Mouse (Mus musculus) forebrain, postnatal 0 days (tissue): Measurements from ENCODE around the gene Numb. TPM values are rescaled to one million over a fixed set of nuclear protein-coding genes. Genes with fewer than 3 reads are reported as not detected.

Experiments used
- ATAC-seq: fragments of 200-750 bp; cut with Nextera tagmentation; 2 replicates; pipeline ENCODE4 v1.8.0; 2017; ENCODE audit warnings: mild to moderate bottlenecking, moderate library complexity
- DNase-seq: peaks from one replicate; pipeline ENCODE4 v3.0.0-alpha.2; 2015
- H3K27ac ChIP-seq: fragments of 300-500 bp; sonication (generic); 2 replicates; pipeline ENCODE4 v1.5.1; 2014; ENCODE audit warnings: low read depth, mild to moderate bottlenecking, antibody characterized with exemption, low read length, moderate library complexity, mixed read lengths
- H3K27me3 ChIP-seq: fragments of 300-500 bp; sonication (generic); 2 replicates; pipeline ENCODE4 v1.6.1; 2014; ENCODE audit warnings: mild to moderate bottlenecking, low read length, mixed read lengths; ENCODE audit not compliant: insufficient read depth
- H3K36me3 ChIP-seq: fragments of 300-500 bp; sonication (generic); 2 replicates; pipeline ENCODE4 v1.6.1; 2014; ENCODE audit warnings: mild to moderate bottlenecking, moderate library complexity; ENCODE audit not compliant: insufficient read depth
- H3K4me1 ChIP-seq: fragments of 300-500 bp; sonication (generic); 2 replicates; pipeline ENCODE4 v1.6.1; 2014; ENCODE audit warnings: antibody characterized with exemption; ENCODE audit not compliant: insufficient read depth
- H3K4me2 ChIP-seq: fragments of 300-500 bp; sonication (generic); 2 replicates; pipeline ENCODE4 v1.6.1; 2014; ENCODE audit warnings: low read depth, mild to moderate bottlenecking, moderate library complexity
- H3K4me3 ChIP-seq: fragments of 300-500 bp; sonication (generic); 2 replicates; pipeline ENCODE4 v1.5.1; 2014; ENCODE audit warnings: low read depth, low read length, mixed read lengths
- H3K9ac ChIP-seq: fragments of 300-500 bp; sonication (generic); 2 replicates; pipeline ENCODE4 v1.6.1; 2014; ENCODE audit warnings: mild to moderate bottlenecking
- H3K9me3 ChIP-seq: fragments of 300-500 bp; sonication (generic); 2 replicates; pipeline ENCODE4 v1.6.1; 2016; ENCODE audit warnings: low read length
- CTCF ChIP-seq: sonication (generic); IDR thresholded peaks from 2 replicates; pipeline ENCODE4 v1.5.1; 2016; ENCODE audit warnings: antibody characterized with exemption, control low read depth, low read depth
- WGBS: fragments of 180-500 bp; shearing (Covaris S2); extraction: QIAGEN DNeasy Blood & Tissue Kit; methylation state at CpG from one replicate; pipeline ENCODE4 v1.1.7; 2014; 5-methylcytosine and 5-hydroxymethylcytosine counted together
- polyA plus RNA-seq: library from polyadenylated mRNA; unstranded; fragments of >200 nt; fragmentation: Nextera tagmentation; extraction: Ambion mirVana; gene quantifications from 2 replicates; pipeline ENCODE4 v1.2.1, GENCODE M21; 2015
- total RNA-seq: library from RNA; depleted of rRNA; stranded (reverse); fragments of >200 nt; gene quantifications from 2 replicates; pipeline ENCODE4 v1.2.3, GENCODE M21; 2014

The Numb gene
- total and polyA plus RNA-seq, 2 experiments from 2014 or later, result 9.0 to 12.4 TPM

DNA sequence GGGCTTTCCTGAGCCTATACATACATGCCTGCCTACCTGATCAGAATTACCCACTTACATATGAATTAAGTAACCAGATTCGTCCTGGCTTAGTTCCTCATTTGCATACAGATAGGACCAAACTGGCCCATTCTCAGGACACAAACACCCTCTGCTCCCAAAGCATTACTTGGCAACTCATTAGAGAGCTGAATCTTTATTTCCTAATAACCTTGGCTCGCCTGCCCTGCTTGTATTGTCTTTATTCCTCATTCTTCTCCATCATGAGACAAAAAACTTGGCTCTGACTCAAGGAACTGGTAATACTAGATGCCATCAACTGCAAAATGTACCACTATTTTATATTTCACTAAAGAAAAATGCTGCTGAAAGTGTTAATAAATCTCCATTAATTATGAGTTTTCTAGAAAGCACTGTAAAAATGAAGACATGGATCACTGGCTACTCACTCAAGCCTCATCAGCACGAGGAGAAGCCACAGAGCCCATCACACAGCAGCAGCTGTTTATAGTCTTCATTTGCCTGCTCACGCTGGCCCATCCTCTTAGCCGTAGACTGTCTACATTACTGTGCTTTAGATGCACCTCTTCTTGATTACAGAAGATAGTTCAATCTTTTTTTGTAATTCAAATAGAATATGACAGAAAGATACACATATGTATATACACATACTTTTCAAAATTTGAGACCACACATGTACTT is 69.1 kb downstream of the Numb start:
- Histone ChIP-seq H3K4me2 (no peak overlapping the region), H3K9ac (no peak overlapping the region), H3K4me1 (no peaks in the 10 kb centered on the region), H3K27me3 (no peaks in the 10 kb centered on the region), H3K4me3 (no peak overlapping the region), H3K27ac (no peak overlapping the region), H3K36me3 (no peaks in the 10 kb centered on the region), H3K9me3 (no peaks in the 10 kb centered on the region)
- DNase-seq, result no peak
- no peak for ATAC-seq
- TF ChIP-seq CTCF, result no peak
- WGBS, result 36% methylated on average over 5 of the region's 5 CpGs

DNA sequence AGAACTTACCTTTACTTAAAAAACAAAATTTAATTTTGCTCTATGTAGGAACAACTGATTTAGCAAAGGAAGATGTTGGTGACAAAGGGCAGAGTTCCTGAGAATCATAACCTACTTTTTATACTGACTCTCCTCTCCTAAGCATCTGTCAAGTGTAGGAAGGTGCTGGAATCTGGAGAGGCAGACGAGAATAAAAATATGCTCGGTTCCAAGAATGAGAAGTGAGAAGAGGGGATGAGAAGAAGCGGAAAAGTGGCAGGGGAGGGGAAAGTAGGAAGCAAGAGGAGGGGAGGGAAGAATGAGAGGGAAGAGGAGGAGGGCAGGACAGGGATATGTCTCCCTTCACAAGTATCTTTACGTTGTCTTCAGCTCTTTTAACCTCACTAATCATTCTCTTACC is 71.4 kb downstream of the Numb start:
- DNase-seq (no peak), ATAC-seq (no peak)
- Histone ChIP-seq H3K36me3 (no peaks in the 10 kb centered on the region), H3K4me1 (no peaks in the 10 kb centered on the region), H3K4me3 (no peak overlapping the region), H3K4me2 (no peak overlapping the region), H3K27me3 (no peaks in the 10 kb centered on the region), H3K9me3 (no peaks in the 10 kb centered on the region), H3K27ac (no peak overlapping the region), H3K9ac (no peak overlapping the region)
- no peak for TF ChIP-seq CTCF
- WGBS, result 57% methylated on average over 4 of the region's 4 CpGs

DNA sequence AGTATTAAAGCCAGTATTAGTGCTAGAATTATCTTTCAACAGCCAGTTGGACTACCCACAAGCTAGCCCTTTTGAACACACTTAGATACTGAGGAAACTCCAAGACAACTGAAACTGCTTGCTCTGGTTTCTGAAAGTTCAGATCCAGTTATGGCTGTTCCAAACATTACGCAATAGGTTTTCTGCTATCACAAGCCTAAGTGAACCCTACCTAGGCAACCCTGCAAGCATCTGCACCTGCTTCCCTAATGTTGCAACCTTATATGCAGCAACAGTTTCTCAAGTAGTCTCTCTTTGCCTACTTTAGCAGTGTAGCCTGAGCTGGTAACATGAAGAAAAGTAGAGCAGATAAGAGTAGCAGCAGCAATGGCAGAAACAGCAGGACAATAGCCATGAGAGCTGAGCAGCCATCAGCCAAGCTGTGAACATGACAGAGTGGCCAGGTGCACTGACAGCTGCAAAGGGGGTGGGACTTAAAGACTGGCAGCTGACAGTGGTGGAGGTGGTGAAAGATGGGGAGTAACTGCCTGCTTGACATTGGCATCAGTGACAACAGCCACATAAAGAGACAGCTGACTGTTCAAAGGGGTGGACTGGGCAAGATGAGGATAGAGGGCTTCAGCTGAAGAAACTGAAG is 73.0 kb downstream of the Numb start:
- ATAC-seq (no peak), DNase-seq (no peak)
- Histone ChIP-seq H3K36me3 (no peaks in the 10 kb centered on the region), H3K27me3 (no peaks in the 10 kb centered on the region), H3K9ac (no peak overlapping the region), H3K27ac (no peak overlapping the region), H3K4me3 (no peak overlapping the region), H3K9me3 (no peaks in the 10 kb centered on the region), H3K4me1 (no peaks in the 10 kb centered on the region), H3K4me2 (no peak overlapping the region)
- 97% methylated on average over 1 of the region's 1 CpGs for whole genome bisulfite sequencing
- no peak for TF ChIP-seq CTCF

DNA sequence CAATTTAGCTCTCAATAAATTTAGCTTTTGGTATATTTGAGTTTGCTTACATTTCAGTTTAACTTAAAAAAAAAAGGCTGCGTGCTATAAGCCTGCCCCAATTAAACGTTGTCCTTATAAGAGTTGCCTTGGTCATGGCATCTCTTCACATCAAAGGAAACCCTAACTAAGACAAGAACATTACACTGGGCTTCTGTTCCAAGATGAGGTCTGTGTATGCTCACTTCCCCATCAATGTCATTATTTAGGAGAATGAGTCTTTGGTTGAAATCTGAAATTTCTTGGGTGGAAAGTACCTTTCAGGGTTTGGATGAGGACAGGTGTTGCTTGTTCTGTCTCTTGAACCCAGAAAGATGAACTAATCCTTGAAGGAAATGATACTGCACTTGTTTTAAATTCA is 73.9 kb downstream of the Numb start:
- Histone ChIP-seq H3K36me3 (no peaks in the 10 kb centered on the region), H3K27ac (no peak overlapping the region), H3K4me2 (no peak overlapping the region), H3K9ac (no peak overlapping the region), H3K4me3 (no peak overlapping the region), H3K9me3 (no peaks in the 10 kb centered on the region), H3K4me1 (no peaks in the 10 kb centered on the region), H3K27me3 (no peaks in the 10 kb centered on the region)
- 92% methylated on average over 2 of the region's 2 CpGs for WGBS
- ATAC-seq, result no peak
- no peak for DNase-seq
- no peak for TF ChIP-seq CTCF

DNA sequence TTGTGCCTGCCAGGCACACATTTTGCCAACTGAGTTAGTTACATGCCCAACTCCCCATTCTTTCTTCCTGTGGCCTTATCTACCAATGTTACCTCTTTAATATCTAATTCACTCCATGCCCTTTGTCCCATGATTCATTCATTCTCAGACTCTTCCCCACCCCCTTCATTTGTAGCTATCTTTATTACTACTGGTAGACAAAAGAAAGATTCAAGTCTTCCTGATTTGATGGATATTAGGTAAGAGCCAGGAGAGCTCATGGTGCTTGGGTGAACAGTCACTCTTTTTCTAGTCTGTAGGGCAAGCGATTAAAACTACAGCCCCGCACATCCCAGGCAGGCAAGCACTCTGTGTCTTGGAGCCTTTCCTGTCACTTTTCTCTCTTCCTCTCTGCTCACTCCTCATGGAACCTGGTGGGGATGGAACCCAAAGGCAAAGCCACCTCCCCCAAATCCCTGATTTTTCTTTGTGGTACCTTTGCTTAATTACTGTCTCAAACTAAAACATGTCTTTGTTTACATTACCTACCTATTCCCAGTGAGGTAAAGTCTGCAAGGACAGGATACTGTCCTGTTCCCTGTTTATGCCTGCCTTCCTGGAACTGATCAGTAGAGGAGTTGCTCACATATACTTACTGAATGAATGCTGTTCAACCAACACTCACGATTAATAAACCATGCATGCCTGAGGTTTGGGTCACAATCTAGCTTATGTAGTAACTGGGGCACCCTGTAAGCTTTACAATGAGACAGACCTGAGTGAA is 78.9 kb downstream of the Numb start:
- H3K27me3 ChIP-seq, result no peaks in the 10 kb centered on the region
- TF ChIP-seq CTCF, result no peak
- 92% methylated on average over 3 of the region's 3 CpGs for WGBS
- no peaks in the 10 kb centered on the region for H3K9me3 ChIP-seq
- no peak overlapping the region for H3K27ac ChIP-seq
- no peak overlapping the region for H3K4me3 ChIP-seq
- no peak overlapping the region for H3K9ac ChIP-seq
- ATAC-seq (no peak), DNase-seq (no peak)
- H3K36me3 ChIP-seq, result peaks cover 5% of the 10 kb centered on the region
- H3K4me1 ChIP-seq, result no peaks in the 10 kb centered on the region
- no peak overlapping the region for H3K4me2 ChIP-seq

DNA sequence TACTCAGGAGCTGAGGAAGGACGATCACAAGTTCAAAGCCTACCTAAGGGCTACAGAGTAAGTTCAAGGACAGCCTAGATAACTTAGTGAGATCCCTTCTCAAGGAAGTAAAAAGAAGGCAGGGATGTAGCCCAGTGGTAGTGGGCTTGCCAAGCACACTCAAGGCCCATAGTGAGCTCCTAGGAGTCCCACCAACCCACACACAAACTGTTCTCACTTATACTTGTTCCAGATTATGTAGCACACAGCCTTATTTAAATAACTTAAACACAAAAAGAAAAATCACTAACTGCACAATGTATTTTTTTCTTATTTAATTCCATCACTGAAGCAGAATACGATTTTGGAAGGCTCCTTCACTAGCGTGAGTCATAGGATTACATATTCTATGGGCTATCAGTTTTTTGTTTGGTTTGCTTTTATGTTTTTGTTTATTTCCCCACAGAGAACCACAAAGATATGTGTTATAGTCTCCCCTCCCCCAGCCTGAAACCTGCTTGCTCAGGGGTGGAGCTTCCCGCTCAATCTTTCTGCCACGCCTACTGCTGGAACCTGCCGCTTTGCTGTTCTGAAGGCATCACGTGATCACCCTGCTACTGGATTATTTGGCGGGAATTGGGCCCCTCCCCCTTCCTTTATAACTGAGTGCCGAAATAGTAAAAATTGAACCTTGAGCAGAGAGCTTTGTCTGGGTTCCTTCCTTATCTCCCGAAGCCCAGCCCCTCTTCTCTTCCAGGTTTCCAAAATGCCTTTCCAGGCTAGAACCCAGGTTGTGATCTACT is 80.1 kb downstream of the Numb start:
- H3K27me3 ChIP-seq, result no peaks in the 10 kb centered on the region
- H3K27ac ChIP-seq, result no peak overlapping the region
- H3K4me3 ChIP-seq, result no peak overlapping the region
- 92% methylated on average over 10 of the region's 10 CpGs for WGBS
- peaks cover 11% of the 10 kb centered on the region for H3K36me3 ChIP-seq
- no peak overlapping the region for H3K4me2 ChIP-seq
- no peaks in the 10 kb centered on the region for H3K4me1 ChIP-seq
- H3K9ac ChIP-seq, result no peak overlapping the region
- no peak for TF ChIP-seq CTCF
- ATAC-seq (no peak), DNase-seq (no peak)
- H3K9me3 ChIP-seq, result no peaks in the 10 kb centered on the region

DNA sequence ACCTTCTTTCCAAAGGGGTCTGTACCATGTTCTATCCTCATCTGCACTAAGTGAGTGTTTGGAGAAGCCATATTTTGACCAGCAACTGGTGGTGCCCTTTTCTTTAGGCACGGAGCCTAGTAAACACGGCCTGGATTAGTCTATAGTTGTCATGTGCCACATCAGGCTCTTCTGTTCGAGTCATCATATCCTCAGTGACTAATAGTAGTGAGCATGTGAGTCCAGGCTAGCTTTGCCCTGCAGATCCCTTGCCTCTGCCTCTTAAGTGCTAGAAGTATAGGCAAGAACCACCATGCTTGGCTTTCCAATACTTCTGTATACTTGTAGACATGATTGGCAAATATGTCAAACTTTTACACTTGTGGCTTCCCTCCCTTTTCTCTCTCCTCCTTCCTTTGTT is 87.8 kb downstream of the Numb start:
- Histone ChIP-seq H3K27ac (no peak overlapping the region), H3K4me2 (no peak overlapping the region), H3K4me1 (no peaks in the 10 kb centered on the region), H3K27me3 (no peaks in the 10 kb centered on the region), H3K9me3 (no peaks in the 10 kb centered on the region), H3K9ac (no peak overlapping the region), H3K4me3 (no peak overlapping the region), H3K36me3 (0 out of 2 replicates have a peak, but pooled peaks cover 5% of the 10 kb centered on the region)
- TF ChIP-seq CTCF, result no peak
- DNase-seq (no peak), ATAC-seq (no peak)
- 93% methylated on average over 3 of the region's 3 CpGs for WGBS
